Mouse (Mus musculus): Measurements from ENCODE around the gene Serpinc1. TPM values are rescaled to one million over a fixed set of nuclear protein-coding genes. Genes with fewer than 3 reads are reported as not detected.

Serpinc1 gene
- polyA plus RNA-seq, 1 experiment from 2014 or later, result 3.1 TPM

- Histone ChIP-seq H3K9me3 (no peaks in the 10 kb centered on the region), H3K27me3 (no peaks in the 10 kb centered on the region), H3K27ac (replicated peaks) (no peak overlapping the region), H3K4me1 (peaks cover 32% of the 10 kb centered on the region), H3K9ac (replicated peaks) (no peak overlapping the region), H3K4me3 (peak overlapping the region; percentile 88), H3K4me2 (replicated peaks) (peak overlapping the region; percentile 90), H3K36me3 (peaks cover 63% of the 10 kb centered on the region)
- 30% methylated on average over 3 of the region's 3 CpGs for WGBS
- ATAC-seq (ENCODE audit: low FRiP score, low read depth), result no peak
These were observed 59.6 kb downstream of the Serpinc1 start for GRCm38 (mm10) chr1:161038004-161038403.

- H3K4me3 ChIP-seq, result no peak overlapping the region
- peaks cover 66% of the 10 kb centered on the region for H3K36me3 ChIP-seq
- no peak for ATAC-seq (ENCODE audit: low FRiP score, low read depth)
- no peak overlapping the region for H3K4me2 ChIP-seq (replicated peaks)
- H3K9ac ChIP-seq (replicated peaks), result no peak overlapping the region
- peak overlapping the region; percentile 75 for H3K27ac ChIP-seq (replicated peaks)
- H3K9me3 ChIP-seq, result no peaks in the 10 kb centered on the region
- H3K4me1 ChIP-seq, result peaks cover 22% of the 10 kb centered on the region
- WGBS, result 11% methylated on average over 3 of the region's 3 CpGs
- no peaks in the 10 kb centered on the region for H3K27me3 ChIP-seq
These were observed 60.8 kb downstream of the Serpinc1 start for GRCm38 (mm10) chr1:161038968-161039721.

GRCm38 (mm10) chr1:161039741-161040425 lies 61.5 kb downstream of the Serpinc1 start:
- Histone ChIP-seq H3K4me3 (no peak overlapping the region), H3K9ac (replicated peaks) (no peak overlapping the region), H3K36me3 (peaks cover 73% of the 10 kb centered on the region), H3K27ac (replicated peaks) (peak overlapping the region; percentile 75), H3K4me2 (replicated peaks) (no peak overlapping the region), H3K4me1 (peaks cover 22% of the 10 kb centered on the region), H3K9me3 (no peaks in the 10 kb centered on the region), H3K27me3 (no peaks in the 10 kb centered on the region)
- 10% methylated on average over 3 of the region's 3 CpGs for WGBS
- peak; percentile 23; the same call in 1 of the 2 replicates for ATAC-seq (ENCODE audit: low FRiP score, low read depth)

GRCm38 (mm10) chr1:161040426-161040770 lies 62.0 kb downstream of the Serpinc1 start:
- Histone ChIP-seq H3K27ac (replicated peaks) (peak overlapping the region; percentile 75), H3K4me3 (no peak overlapping the region), H3K9ac (replicated peaks) (no peak overlapping the region), H3K4me2 (replicated peaks) (no peak overlapping the region), H3K4me1 (peaks cover 22% of the 10 kb centered on the region), H3K36me3 (peaks cover 79% of the 10 kb centered on the region), H3K27me3 (no peaks in the 10 kb centered on the region), H3K9me3 (no peaks in the 10 kb centered on the region)
- no peak for ATAC-seq (ENCODE audit: low FRiP score, low read depth)
- WGBS, result 63% methylated on average over 1 of the region's 1 CpGs

GRCm38 (mm10) chr1:161040855-161041254 lies 62.5 kb downstream of the Serpinc1 start:
- Histone ChIP-seq H3K4me1 (peaks cover 22% of the 10 kb centered on the region), H3K27ac (replicated peaks) (peak overlapping the region; percentile 75), H3K36me3 (peaks cover 83% of the 10 kb centered on the region), H3K4me3 (no peak overlapping the region), H3K4me2 (replicated peaks) (no peak overlapping the region), H3K27me3 (no peaks in the 10 kb centered on the region), H3K9ac (replicated peaks) (no peak overlapping the region), H3K9me3 (no peaks in the 10 kb centered on the region)
- no peak for ATAC-seq (ENCODE audit: low FRiP score, low read depth)

- Histone ChIP-seq H3K4me3 (no peak overlapping the region), H3K9ac (replicated peaks) (no peak overlapping the region), H3K4me2 (replicated peaks) (no peak overlapping the region), H3K27me3 (no peaks in the 10 kb centered on the region), H3K27ac (replicated peaks) (no peak overlapping the region), H3K4me1 (peaks cover 20% of the 10 kb centered on the region), H3K36me3 (peaks cover 84% of the 10 kb centered on the region), H3K9me3 (no peaks in the 10 kb centered on the region)
- 90% methylated on average over 7 of the region's 7 CpGs for WGBS
- no peak for ATAC-seq (ENCODE audit: low FRiP score, low read depth)
These were observed 63.1 kb downstream of the Serpinc1 start for GRCm38 (mm10) chr1:161041261-161042020.

- Histone ChIP-seq H3K27ac (replicated peaks) (no peak overlapping the region), H3K36me3 (peaks cover 64% of the 10 kb centered on the region), H3K27me3 (no peaks in the 10 kb centered on the region), H3K4me3 (no peak overlapping the region), H3K9me3 (no peaks in the 10 kb centered on the region), H3K4me1 (no peaks in the 10 kb centered on the region), H3K4me2 (replicated peaks) (no peak overlapping the region), H3K9ac (replicated peaks) (no peak overlapping the region)
- no peak for ATAC-seq (ENCODE audit: low FRiP score, low read depth)
- WGBS, result 87% methylated on average over 3 of the region's 3 CpGs
These were observed 68.6 kb downstream of the Serpinc1 start for GRCm38 (mm10) chr1:161046972-161047371.

Other genes starting within 250 kb of the Serpinc1 start
- 17.6 and 21.2 TPM in 2 replicates for gene Rabgap1l, start 185.4 kb upstream of the Serpinc1 start, polyA plus RNA-seq (2016; fragmentation: Nextera tagmentation; extraction: Ambion mirVana)
- 9.9 and 11.4 TPM in 2 replicates for gene Rc3h1, start 72.2 kb upstream of the Serpinc1 start, polyA plus RNA-seq (2016; fragmentation: Nextera tagmentation; extraction: Ambion mirVana)
- gene Zbtb37, start 56.3 kb downstream of the Serpinc1 start, polyA plus RNA-seq (2016; fragmentation: Nextera tagmentation; extraction: Ambion mirVana), result 11.3 and 12.4 TPM in 2 replicates
- gene Dars2, start 92.1 kb downstream of the Serpinc1 start, polyA plus RNA-seq (2016; fragmentation: Nextera tagmentation; extraction: Ambion mirVana), result 39.1 and 44.7 TPM in 2 replicates
- gene Cenpl, start 92.1 kb downstream of the Serpinc1 start, polyA plus RNA-seq (2016; fragmentation: Nextera tagmentation; extraction: Ambion mirVana), result 32.2 and 32.3 TPM in 2 replicates
- 20.4 and 21.3 TPM in 2 replicates for gene Klhl20, start 152.9 kb downstream of the Serpinc1 start, polyA plus RNA-seq (2016; fragmentation: Nextera tagmentation; extraction: Ambion mirVana)
- 5.7 and 6.0 TPM in 2 replicates for gene Ankrd45, start 164.1 kb downstream of the Serpinc1 start, polyA plus RNA-seq (2016; fragmentation: Nextera tagmentation; extraction: Ambion mirVana)
- gene Tex50, start 180.7 kb downstream of the Serpinc1 start, polyA plus RNA-seq (2016; fragmentation: Nextera tagmentation; extraction: Ambion mirVana), result 0.32 and 0.47 TPM in 2 replicates

Data from midbrain, embryonic 12.5 days (tissue).